Mouse (Mus musculus) layer of hippocampus, adult 8-10 months (tissue): ENCODE results near the gene Tnc. TPM values are rescaled to one million over a fixed set of nuclear protein-coding genes. Genes with fewer than 3 reads are reported as not detected.

Experiments used
- total RNA-seq, 4 experiments: library from RNA; stranded (reverse); gene quantifications; 2 replicates each; pipeline ENCODE4 v1.2.4; 2022

Tnc gene
- total RNA-seq, 4 experiments from 2014 or later: 2.1 to 4.3 (median 2.7) TPM

Other genes starting within 250 kb of the Tnc start
- gene Tnfsf8, start 185.7 kb downstream of the Tnc start, total RNA-seq: under 1 TPM in 2 of 4 experiments, not detected in 2; 0.59 to 0.65 TPM